Comparison of ENCODE assay signal across 19 mouse cellular contexts in genomic region chr5:129873942-129874341, GRCm38 (mm10). TPM values are rescaled to one million over a fixed set of nuclear protein-coding genes. Genes with fewer than 3 reads are reported as not detected.
"Had no signal": no experiment of that assay in that cellular context is flagged by ENCODE, and none has a peak within 500 bp of the region (broad histone marks: within the 10 kb centered on the region; RNA-seq: fewer than 3 reads in every experiment).

No protein-coding gene starts in this region.

- H3K4me1 ChIP-seq: limb, embryonic 12.5 days; limb, embryonic 15.5 days; liver, embryonic 15.5 days; midbrain, embryonic 12.5 days; midbrain, embryonic 15.5 days; neural tube, embryonic 12.5 days had no signal

- DNase-seq: kidney, adult 8-10 months; kidney, postnatal 14 days; kidney, postnatal 4 days; left cerebral cortex, postnatal 4 days; lung, adult 2 months; lung, postnatal 14 days; lung, postnatal 4 days; retina, postnatal 1 day; right cerebral cortex, postnatal 25 days; spleen, adult 18-20 months; thymus, postnatal 25 days had no signal

- H3K36me3 ChIP-seq: limb, embryonic 12.5 days; limb, embryonic 15.5 days; liver, embryonic 15.5 days; midbrain, embryonic 12.5 days; midbrain, embryonic 15.5 days; neural tube, embryonic 12.5 days had no signal

- H3K4me2 ChIP-seq: limb, embryonic 12.5 days; limb, embryonic 15.5 days; liver, embryonic 11.5 days; liver, embryonic 15.5 days; midbrain, embryonic 12.5 days; midbrain, embryonic 15.5 days; neural tube, embryonic 12.5 days had no signal

- H3K4me3 ChIP-seq: limb, embryonic 12.5 days; limb, embryonic 15.5 days; liver, embryonic 15.5 days; midbrain, embryonic 12.5 days; midbrain, embryonic 15.5 days; neural tube, embryonic 12.5 days had no signal

- H3K9ac ChIP-seq: limb, embryonic 12.5 days; limb, embryonic 15.5 days; liver, embryonic 15.5 days; midbrain, embryonic 12.5 days; midbrain, embryonic 15.5 days; neural tube, embryonic 12.5 days had no signal

- ATAC-seq: midbrain, embryonic 15.5 days had no signal

- H3K27ac ChIP-seq: limb, embryonic 12.5 days; limb, embryonic 15.5 days; liver, embryonic 15.5 days; midbrain, embryonic 12.5 days; midbrain, embryonic 15.5 days; neural tube, embryonic 12.5 days had no signal

- H3K27me3 ChIP-seq: limb, embryonic 12.5 days; limb, embryonic 15.5 days; liver, embryonic 15.5 days; midbrain, embryonic 12.5 days; midbrain, embryonic 15.5 days; neural tube, embryonic 12.5 days had no signal

- H3K9me3 ChIP-seq: limb, embryonic 12.5 days; limb, embryonic 15.5 days; liver, embryonic 15.5 days; midbrain, embryonic 12.5 days; midbrain, embryonic 15.5 days; neural tube, embryonic 12.5 days had no signal

RNA-seq across cellular contexts. Expression of gene Zbed5, which starts 21.6 kb away (rescaled TPM):
- total RNA-seq: megakaryocyte, adult 5-6 weeks had no signal

RNA-seq across cellular contexts. Expression of gene Phkg1, which starts 24.4 kb away (rescaled TPM):
- total RNA-seq: megakaryocyte, adult 5-6 weeks had no signal
